Mouse (Mus musculus) heart, embryonic 12.5 days (tissue): Measurements from ENCODE around the gene Gpatch1. TPM values are rescaled to one million over a fixed set of nuclear protein-coding genes. Genes with fewer than 3 reads are reported as not detected.
"Not testable (repeated sequence)": the region's sequence is repeated elsewhere in the genome, so short reads cannot be mapped to it uniquely, and the experiment has no call there.

Experiments
- ATAC-seq: fragments of 200-750 bp; cut with Nextera tagmentation; 2 replicates; pipeline ENCODE4 v1.8.0; 2017; ENCODE audit warnings: moderate TSS enrichment, moderate library complexity; ENCODE audit not compliant: insufficient number of reproducible peaks, low FRiP score
- H3K27ac ChIP-seq: fragments of 300-500 bp; sonication (generic); 2 replicates; pipeline ENCODE4 v1.5.1; 2016; ENCODE audit warnings: mild to moderate bottlenecking, moderate library complexity; ENCODE audit not compliant: poor library complexity, severe bottlenecking
- H3K27me3 ChIP-seq: fragments of 300-500 bp; sonication (generic); replicated peaks from 2 replicates; pipeline ENCODE4 v1.6.1; 2016; ENCODE audit warnings: mild to moderate bottlenecking, moderate library complexity
- H3K36me3 ChIP-seq: fragments of 300-500 bp; sonication (generic); 2 replicates; pipeline ENCODE4 v1.6.1; 2016; ENCODE audit warnings: mild to moderate bottlenecking, moderate library complexity
- H3K4me1 ChIP-seq: fragments of 300-500 bp; sonication (generic); replicated peaks from 2 replicates; pipeline ENCODE4 v1.6.1; 2016; ENCODE audit warnings: mild to moderate bottlenecking
- H3K4me2 ChIP-seq: fragments of 300-500 bp; sonication (generic); 2 replicates; pipeline ENCODE4 v1.6.1; 2016; ENCODE audit warnings: mild to moderate bottlenecking, moderate library complexity
- H3K4me3 ChIP-seq: fragments of 300-500 bp; sonication (generic); 2 replicates; pipeline ENCODE4 v1.5.1; 2016; ENCODE audit warnings: mild to moderate bottlenecking
- H3K9ac ChIP-seq: fragments of 300-500 bp; sonication (generic); 2 replicates; pipeline ENCODE4 v1.6.1; 2016; ENCODE audit warnings: mild to moderate bottlenecking, moderate library complexity
- H3K9me3 ChIP-seq: fragments of 300-500 bp; sonication (generic); replicated peaks from 2 replicates; pipeline ENCODE4 v1.6.1; 2016; ENCODE audit warnings: mild to moderate bottlenecking, moderate library complexity
- WGBS: fragments of 180-500 bp; shearing (Covaris S2); methylation state at CpG from one replicate; pipeline ENCODE4 v1.1.7; 2016; 5-methylcytosine and 5-hydroxymethylcytosine counted together
- polyA plus RNA-seq: library from polyadenylated mRNA; unstranded; fragments of >200 nt; fragmentation: Nextera tagmentation; extraction: Ambion mirVana; gene quantifications from 2 replicates; pipeline ENCODE4 v1.2.1, GENCODE M21; 2016

Gpatch1 gene
- polyA plus RNA-seq, 1 experiment from 2014 or later: 12.5 TPM

- H3K36me3 ChIP-seq: peaks cover 69% of the 10 kb centered on the region
- H3K4me1 ChIP-seq: no peaks in the 10 kb centered on the region
These were observed 40.8 kb downstream of the Gpatch1 start for GRCm38 (mm10) chr7:35277433-35277832.

DNA sequence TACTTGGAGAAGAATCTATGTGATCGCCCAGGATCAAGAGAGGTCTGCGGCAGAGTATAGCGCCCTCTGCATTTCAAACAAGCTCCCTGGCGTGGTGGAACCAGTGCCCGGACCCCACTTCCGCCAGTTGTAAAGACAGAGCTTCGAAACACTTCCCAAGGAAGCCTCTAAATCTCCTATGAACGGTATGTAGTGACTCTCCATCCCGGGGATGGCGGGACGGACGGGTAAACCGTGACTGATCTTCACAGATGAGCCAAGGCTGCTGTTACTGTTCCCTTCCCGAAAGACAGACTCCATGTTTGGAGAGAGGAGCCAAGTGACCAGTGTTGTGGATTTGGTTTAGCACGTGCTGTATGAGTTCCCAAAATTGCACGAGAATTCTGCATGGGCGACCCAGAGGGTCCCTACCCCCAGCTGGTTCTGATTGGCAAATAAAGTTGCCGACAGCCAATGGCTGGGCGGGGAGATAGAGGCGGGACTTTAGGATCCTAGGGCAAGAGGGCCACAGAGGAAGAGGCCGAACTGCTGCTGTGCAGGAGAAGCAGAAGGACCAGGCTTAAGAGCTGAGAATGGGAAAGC, 48.7 kb downstream of the Gpatch1 start:
- Histone ChIP-seq H3K9ac (peak overlapping the region; percentile 16), H3K27ac (no peak overlapping the region), H3K9me3 (peaks cover 8% of the 10 kb centered on the region), H3K27me3 (no peaks in the 10 kb centered on the region), H3K4me2 (peak overlapping the region; percentile 74), H3K4me3 (peak overlapping the region; percentile 48), H3K4me1 (peaks cover 2% of the 10 kb centered on the region; the same call in 1 of the 2 replicates), H3K36me3 (0 out of 2 replicates have a peak, but pooled peaks cover 3% of the 10 kb centered on the region)
- ATAC-seq: peak; percentile 37
- WGBS: 6% methylated on average over 21 of the region's 21 CpGs

More at GRCm38 (mm10) chr7:35277433-35277832, 40.8 kb downstream of the Gpatch1 start:
- Histone ChIP-seq H3K4me2 (no peak overlapping the region), H3K4me3 (no peak overlapping the region), H3K27me3 (no peaks in the 10 kb centered on the region), H3K9ac (no peak overlapping the region), H3K9me3 (peaks cover 28% of the 10 kb centered on the region), H3K27ac (no peak overlapping the region)
- ATAC-seq: no peak
- WGBS: 83% methylated on average over 4 of the region's 4 CpGs

- H3K27me3 ChIP-seq: no peaks in the 10 kb centered on the region
- no peak overlapping the region for H3K27ac ChIP-seq
- H3K9ac ChIP-seq: no peak overlapping the region
- H3K36me3 ChIP-seq: no peaks in the 10 kb centered on the region
- H3K4me1 ChIP-seq: peaks cover 2% of the 10 kb centered on the region; the same call in 1 of the 2 replicates
- H3K9me3 ChIP-seq: 0 out of 2 replicates have a peak, but pooled peaks cover 3% of the 10 kb centered on the region
- 72% methylated on average over 5 of the region's 5 CpGs for WGBS
- no peak overlapping the region for H3K4me2 ChIP-seq
- H3K4me3 ChIP-seq: no peak overlapping the region
- ATAC-seq: no peak
These were observed 50.4 kb downstream of the Gpatch1 start for GRCm38 (mm10) chr7:35267841-35268240.

DNA sequence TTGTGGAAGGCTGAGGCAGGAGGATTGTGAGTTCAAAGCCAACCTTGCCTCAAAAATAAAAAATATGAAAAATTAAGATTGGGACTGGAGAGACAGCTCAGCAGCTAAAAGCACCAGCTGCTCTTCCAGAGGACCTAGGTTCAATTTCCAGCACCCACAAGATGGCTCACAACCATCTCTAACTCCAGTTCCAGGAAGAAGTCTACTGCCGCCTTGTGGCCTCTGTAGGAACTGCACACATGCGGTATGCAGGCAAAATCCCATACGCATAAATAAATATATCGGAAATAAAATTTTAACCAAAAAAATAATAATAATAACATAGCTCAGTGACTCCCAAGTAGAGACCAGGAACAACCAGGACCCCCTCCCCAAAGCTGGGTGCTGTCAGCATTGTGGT, 51.6 kb downstream of the Gpatch1 start:
- WGBS: 67% methylated on average over 4 of the region's 4 CpGs
- H3K9ac ChIP-seq: no peak overlapping the region
- no peak for ATAC-seq
- no peak overlapping the region for H3K4me2 ChIP-seq
- 0 out of 2 replicates have a peak, but pooled peaks cover 3% of the 10 kb centered on the region for H3K9me3 ChIP-seq
- no peaks in the 10 kb centered on the region for H3K36me3 ChIP-seq
- H3K4me1 ChIP-seq: peaks cover 2% of the 10 kb centered on the region; the same call in 1 of the 2 replicates
- H3K27ac ChIP-seq: no peak overlapping the region
- no peak overlapping the region for H3K4me3 ChIP-seq
- H3K27me3 ChIP-seq: 0 out of 2 replicates have a peak, but pooled peaks cover 5% of the 10 kb centered on the region

DNA sequence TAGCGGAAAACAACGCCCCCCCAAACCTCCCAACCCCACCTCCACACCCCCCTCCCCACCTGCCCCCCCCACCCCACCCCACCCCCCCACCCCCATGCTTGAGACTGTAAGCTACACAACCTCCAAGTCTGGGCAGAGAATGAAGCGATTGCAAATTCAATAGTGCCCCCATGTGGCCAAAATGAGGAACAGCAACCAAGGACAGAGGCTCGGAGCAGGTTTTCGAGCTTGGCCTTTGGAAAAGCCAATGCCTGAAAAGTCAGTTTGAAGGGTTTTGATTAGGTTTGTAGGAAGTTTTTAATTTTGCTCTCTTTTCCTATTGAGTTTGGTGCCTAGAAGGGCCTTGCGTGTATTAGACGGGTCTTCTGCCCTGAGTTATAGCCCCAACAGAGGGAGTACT, 53.5 kb downstream of the Gpatch1 start:
- H3K9me3 ChIP-seq: 0 out of 2 replicates have a peak, but pooled peaks cover 3% of the 10 kb centered on the region
- H3K36me3 ChIP-seq: no peaks in the 10 kb centered on the region
- 0 out of 2 replicates have a peak, but pooled peaks cover 5% of the 10 kb centered on the region for H3K27me3 ChIP-seq
- H3K4me2 ChIP-seq: no peak overlapping the region
- no peak for ATAC-seq
- no peak overlapping the region for H3K9ac ChIP-seq
- peaks cover 2% of the 10 kb centered on the region; the same call in 1 of the 2 replicates for H3K4me1 ChIP-seq
- no peak overlapping the region for H3K4me3 ChIP-seq
- 9% methylated on average over 7 of the region's 7 CpGs for WGBS
- H3K27ac ChIP-seq: no peak overlapping the region

DNA sequence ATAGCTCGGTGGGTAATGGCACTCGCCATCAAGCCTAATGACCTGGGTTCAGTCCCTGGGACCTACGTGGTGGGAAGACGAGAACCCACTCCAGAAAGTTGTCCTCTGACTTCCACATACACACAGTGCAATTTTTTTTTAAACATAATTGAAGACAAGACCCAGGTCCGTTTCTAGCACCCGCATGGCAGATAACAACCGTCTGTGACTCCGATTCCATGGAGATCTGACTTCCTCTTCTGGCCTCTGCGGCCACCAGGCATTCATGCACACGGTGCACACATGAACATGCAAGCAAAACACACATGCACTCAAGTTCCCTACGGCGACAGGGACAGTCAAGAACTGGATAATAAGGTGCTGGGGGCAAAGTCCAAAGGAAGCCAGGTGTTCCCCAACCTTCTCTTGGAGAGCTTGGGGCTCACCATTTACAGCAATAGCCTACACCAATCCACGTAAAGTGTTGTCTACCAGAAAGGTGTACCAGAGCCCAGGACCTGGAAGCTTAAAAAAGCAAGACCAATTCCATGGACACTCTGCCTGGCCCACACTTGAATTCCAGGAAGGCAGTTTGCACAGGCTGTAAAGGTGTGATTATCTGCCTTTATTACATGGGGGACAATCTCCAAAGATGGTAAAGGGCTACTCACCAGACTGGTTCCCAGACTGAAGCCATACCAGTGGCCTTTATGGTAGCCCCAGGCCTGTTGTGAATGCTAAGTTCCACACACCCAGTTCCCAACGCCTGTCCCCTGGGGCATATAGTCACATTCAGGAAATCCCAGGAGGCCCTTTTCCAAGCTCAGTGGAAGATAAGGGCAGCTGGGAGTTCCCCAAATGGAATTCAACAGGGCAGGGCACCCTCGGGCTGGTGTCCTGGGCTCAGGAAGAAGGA, 54.4 kb downstream of the Gpatch1 start:
- Histone ChIP-seq H3K27ac (no peak overlapping the region), H3K4me2 (no peak overlapping the region), H3K9me3 (0 out of 2 replicates have a peak, but pooled peaks cover 3% of the 10 kb centered on the region), H3K4me1 (no peaks in the 10 kb centered on the region), H3K9ac (no peak overlapping the region), H3K27me3 (0 out of 2 replicates have a peak, but pooled peaks cover 5% of the 10 kb centered on the region), H3K4me3 (no peak overlapping the region), H3K36me3 (no peaks in the 10 kb centered on the region)
- 72% methylated on average over 15 of the region's 15 CpGs for WGBS
- ATAC-seq: no peak

DNA sequence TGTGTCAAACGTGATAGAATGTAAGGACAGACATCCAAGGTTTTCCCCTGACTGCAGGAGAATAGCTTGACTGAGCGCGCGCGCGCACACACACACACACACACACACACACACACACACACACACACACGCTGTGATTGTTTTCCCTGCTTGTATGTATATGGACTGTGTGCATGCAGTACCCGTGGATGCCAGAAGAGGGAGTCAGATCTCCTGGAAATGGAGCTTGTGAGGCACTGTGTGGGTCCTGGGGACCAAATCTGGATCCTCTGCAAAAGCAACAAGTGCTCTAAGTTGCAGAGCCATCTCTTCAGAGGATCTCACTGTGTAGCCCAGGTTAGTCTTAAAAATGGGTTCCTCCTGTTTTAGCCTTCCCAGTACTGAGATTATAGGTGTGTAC, 58.9 kb downstream of the Gpatch1 start:
- H3K36me3 ChIP-seq: no peaks in the 10 kb centered on the region
- H3K27me3 ChIP-seq: peaks cover 17% of the 10 kb centered on the region; the same call in 1 of the 2 replicates
- H3K4me1 ChIP-seq: no peaks in the 10 kb centered on the region
- no peaks in the 10 kb centered on the region for H3K9me3 ChIP-seq
- H3K27ac ChIP-seq: no peak overlapping the region
- no peak overlapping the region for H3K4me2 ChIP-seq
- H3K4me3 ChIP-seq: no peak overlapping the region
- 87% methylated on average over 8 of the region's 8 CpGs for WGBS
- no peak for ATAC-seq
- no peak overlapping the region for H3K9ac ChIP-seq

- H3K9ac ChIP-seq: no peak overlapping the region
- H3K36me3 ChIP-seq: no peaks in the 10 kb centered on the region
- H3K4me3 ChIP-seq: no peak overlapping the region
- ATAC-seq: no peak
- peaks cover 17% of the 10 kb centered on the region; the same call in 1 of the 2 replicates for H3K27me3 ChIP-seq
- H3K27ac ChIP-seq: no peak overlapping the region
- H3K9me3 ChIP-seq: no peaks in the 10 kb centered on the region
- H3K4me2 ChIP-seq: no peak overlapping the region
- H3K4me1 ChIP-seq: no peaks in the 10 kb centered on the region
- 52% methylated on average over 7 of the region's 7 CpGs for WGBS
These were observed 59.9 kb downstream of the Gpatch1 start for GRCm38 (mm10) chr7:35258294-35258693.

DNA sequence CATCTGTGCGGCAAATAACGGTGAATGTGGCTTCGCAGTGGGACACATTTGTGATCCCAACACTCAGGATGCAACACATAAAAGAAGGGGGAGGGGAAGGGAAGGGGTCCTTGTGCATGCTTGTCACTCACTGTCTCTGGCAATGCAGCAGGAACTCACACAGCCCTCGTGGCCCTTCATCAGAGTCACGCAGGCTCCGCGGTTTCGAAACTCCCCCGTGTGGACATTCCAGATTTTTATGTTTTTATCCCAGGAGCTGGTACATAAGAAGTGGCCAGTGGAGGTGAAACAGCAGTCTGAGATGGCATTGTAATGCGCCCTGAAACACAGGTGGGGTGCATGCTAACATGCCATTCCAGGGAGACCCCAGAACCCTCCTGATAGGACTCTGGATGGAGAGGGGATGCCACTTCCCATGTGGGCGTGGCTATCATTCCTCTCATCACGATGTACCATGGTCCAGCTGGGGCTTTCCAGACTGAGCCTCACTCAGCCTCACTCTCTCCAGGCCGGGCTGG, 66.1 kb downstream of the Gpatch1 start:
- Histone ChIP-seq H3K4me2 (peak overlapping the region; percentile 57), H3K9me3 (no peaks in the 10 kb centered on the region), H3K4me1 (0 out of 2 replicates have a peak, but pooled peaks cover 2% of the 10 kb centered on the region), H3K4me3 (0 out of 2 replicates have a peak overlapping the region, but pooled peaks have one; percentile 8), H3K36me3 (no peaks in the 10 kb centered on the region), H3K27me3 (peaks cover 9% of the 10 kb centered on the region), H3K9ac (peak overlapping the region; percentile 25; the same call in 1 of the 2 replicates), H3K27ac (no peak overlapping the region)
- ATAC-seq: no peak
- 12% methylated on average over 13 of the region's 13 CpGs for WGBS

- H3K27ac ChIP-seq, H3K4me2 ChIP-seq, H3K9ac ChIP-seq, H3K9me3 ChIP-seq, H3K4me3 ChIP-seq, ATAC-seq, H3K36me3 ChIP-seq, H3K27me3 ChIP-seq: not testable (repeated sequence)
- peaks cover 18% of the 10 kb centered on the region for H3K4me1 ChIP-seq
- WGBS: 71% methylated on average over 3 of the region's 3 CpGs
These were observed 80.3 kb downstream of the Gpatch1 start for GRCm38 (mm10) chr7:35237935-35238334.

GRCm38 (mm10) chr7:35235308-35235707, 82.9 kb downstream of the Gpatch1 start:
- Histone ChIP-seq H3K4me1 (peaks cover 18% of the 10 kb centered on the region), H3K27ac (peak overlapping the region; percentile 92), H3K4me3 (peak overlapping the region; percentile 74), H3K4me2 (peak overlapping the region; percentile 72), H3K9me3 (peaks cover 7% of the 10 kb centered on the region; the same call in 1 of the 2 replicates), H3K36me3 (no peaks in the 10 kb centered on the region), H3K9ac (peak overlapping the region; percentile 68), H3K27me3 (no peaks in the 10 kb centered on the region)
- WGBS: 22% methylated on average over 9 of the region's 9 CpGs
- ATAC-seq: peak; percentile 65; the same call in 1 of the 2 replicates
